18 mouse cellular contexts compared by ENCODE assay signal in the genomic region with DNA sequence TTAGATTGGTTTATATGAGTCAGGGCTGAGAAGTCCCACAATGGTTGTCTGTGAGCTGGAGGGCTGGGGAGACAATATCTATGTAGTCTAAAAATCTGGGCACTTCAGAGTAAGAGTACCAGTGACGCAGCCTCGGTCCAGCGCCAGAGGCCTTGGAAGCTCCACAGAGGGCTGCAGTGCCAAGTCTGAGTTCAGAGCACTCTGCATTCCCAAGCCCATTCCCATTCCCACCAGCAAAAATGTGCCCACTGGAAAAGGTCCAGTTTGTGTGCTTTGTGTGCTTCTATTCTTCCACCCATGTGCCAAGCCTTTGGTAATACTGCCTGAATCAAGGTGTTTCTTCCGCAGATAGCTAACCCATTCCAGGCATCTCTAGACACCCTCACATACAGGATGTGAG. TPM values are rescaled to one million over a fixed set of nuclear protein-coding genes. Genes with fewer than 3 reads are reported as not detected.
DNase-seq lines count a peak whose midpoint lies in the region; ATAC-seq and TF ChIP-seq lines count a peak whose summit lies in the region.
"Had no signal": no experiment of that assay in that cellular context is flagged by ENCODE, and none has a peak within 500 bp of the region (broad histone marks: within the 10 kb centered on the region; RNA-seq: fewer than 3 reads in every experiment).

No protein-coding gene starts in this region.

- no peak for TF ChIP-seq CTCF in brain, embryonic 14.5 days (IDR thresholded peaks at IDR 0.05; ENCODE audit: borderline replicate concordance, extremely low read depth, insufficient read depth, insufficient read length)

- peak; percentile 40 for DNase-seq in forebrain, embryonic 14.5 days (ENCODE audit: low spot score)
- DNase-seq in heart, postnatal 4 days: peak; percentile 60
- peak; percentile 19 for DNase-seq in lung, postnatal 36 days
- DNase-seq in lung, postnatal 25 days (ENCODE audit: low spot score): no peak
- peak; percentile 47 for DNase-seq in brain, embryonic 14.5 days (ENCODE audit: low read depth)
- DNase-seq in natural killer cell, adult 2 months (ENCODE audit: low spot score in 2 of 2): no peak
- DNase-seq: kidney, adult 2 months; kidney, postnatal 4 days; spleen, adult 18-20 months; thymus, postnatal 36 days had no signal

- H3K36me3 ChIP-seq in forebrain, embryonic 14.5 days (ENCODE audit: control insufficient read depth, insufficient read depth, low read length): no peaks in the 10 kb centered on the region; the same call in 1 of the 2 replicates
- H3K36me3 ChIP-seq in forebrain, embryonic 15.5 days: no peaks in the 10 kb centered on the region
- H3K36me3 ChIP-seq in heart, embryonic 11.5 days (ENCODE audit: control insufficient read depth, insufficient read depth, low read length): no peaks in the 10 kb centered on the region

- no peaks in the 10 kb centered on the region; the same call in 1 of the 2 replicates for H3K4me1 ChIP-seq in forebrain, embryonic 14.5 days (ENCODE audit: control insufficient read depth, insufficient read depth, low read length)
- peaks cover 37% of the 10 kb centered on the region for H3K4me1 ChIP-seq in forebrain, embryonic 15.5 days
- H3K4me1 ChIP-seq in heart, embryonic 11.5 days (ENCODE audit: control insufficient read depth, insufficient read depth, low read length): no peaks in the 10 kb centered on the region

- H3K4me2 ChIP-seq in forebrain, embryonic 14.5 days (ENCODE audit: low read length): no peak overlapping the region
- H3K4me2 ChIP-seq in forebrain, embryonic 15.5 days (replicated peaks): no peak overlapping the region
- H3K4me2 ChIP-seq in heart, embryonic 11.5 days: no peak overlapping the region
- H3K4me2 ChIP-seq: hindbrain, embryonic 14.5 days; liver, embryonic 11.5 days; midbrain, embryonic 11.5 days had no signal

- no peak overlapping the region for H3K4me3 ChIP-seq in forebrain, embryonic 14.5 days (ENCODE audit: low read depth, low read length)
- H3K4me3 ChIP-seq in forebrain, embryonic 15.5 days: no peak overlapping the region
- H3K4me3 ChIP-seq in heart, embryonic 11.5 days (ENCODE audit: low read depth, low read length): no peak overlapping the region

- H3K9me3 ChIP-seq in forebrain, embryonic 14.5 days (replicated peaks; ENCODE audit: control insufficient read depth, low read length): no peaks in the 10 kb centered on the region
- H3K9me3 ChIP-seq in forebrain, embryonic 15.5 days: no peaks in the 10 kb centered on the region
- H3K9me3 ChIP-seq in heart, embryonic 11.5 days (replicated peaks; ENCODE audit: control insufficient read depth, low read length): no peaks in the 10 kb centered on the region
- H3K9me3 ChIP-seq: G1E had no signal

- 93% methylated on average over 4 of the region's 4 CpGs for WGBS in forebrain, embryonic 14.5 days
- 72% methylated on average over 4 of the region's 4 CpGs for WGBS in forebrain, embryonic 15.5 days
- WGBS in heart, embryonic 11.5 days (ENCODE audit: insufficient replicate concordance): 93% methylated on average over 4 of the region's 4 CpGs

- TF ChIP-seq POLR2A in brain, embryonic 14.5 days (IDR thresholded peaks at IDR 0.05; ENCODE audit: borderline replicate concordance, extremely low read depth, insufficient read depth, insufficient read length, poor library complexity, severe bottlenecking): no peak

- no peak for ATAC-seq in forebrain, embryonic 14.5 days
- no peak for ATAC-seq in forebrain, embryonic 15.5 days (replicated peaks)
- no peak for ATAC-seq in heart, embryonic 11.5 days (replicated peaks; ENCODE audit: insufficient number of reproducible peaks, low FRiP score, low TSS enrichment)
- ATAC-seq: lung, postnatal 0 days had no signal

- H3K27ac ChIP-seq in forebrain, embryonic 14.5 days (ENCODE audit: low read depth, low read length): no peak overlapping the region
- no peak overlapping the region for H3K27ac ChIP-seq in forebrain, embryonic 15.5 days (replicated peaks)
- no peak overlapping the region for H3K27ac ChIP-seq in heart, embryonic 11.5 days (ENCODE audit: low read depth, low read length)
- H3K27ac ChIP-seq: hindbrain, embryonic 14.5 days; stomach, postnatal 0 days had no signal

- H3K27me3 ChIP-seq in forebrain, embryonic 14.5 days (replicated peaks; ENCODE audit: control insufficient read depth, insufficient read depth, low read length): no peaks in the 10 kb centered on the region
- H3K27me3 ChIP-seq in forebrain, embryonic 15.5 days: no peaks in the 10 kb centered on the region
- no peaks in the 10 kb centered on the region for H3K27me3 ChIP-seq in heart, embryonic 11.5 days (ENCODE audit: control insufficient read depth, insufficient read depth, low read length)

- no peak overlapping the region for H3K9ac ChIP-seq in forebrain, embryonic 14.5 days (ENCODE audit: low read length)
- no peak overlapping the region for H3K9ac ChIP-seq in forebrain, embryonic 15.5 days (replicated peaks)
- no peak overlapping the region for H3K9ac ChIP-seq in heart, embryonic 11.5 days (ENCODE audit: low read depth, low read length)
- H3K9ac ChIP-seq: hindbrain, embryonic 14.5 days had no signal

RNA-seq across cellular contexts. Expression of a gene that starts 49.0 kb away (rescaled TPM):
- 71.6 and 108 TPM in 2 replicates for polyA plus RNA-seq in forebrain, embryonic 14.5 days (2014; fragmentation: Nextera tagmentation; extraction: Ambion mirVana)
- 131 and 137 TPM in 2 replicates for polyA plus RNA-seq in forebrain, embryonic 15.5 days (2015; fragmentation: Nextera tagmentation; extraction: Ambion mirVana)
- 100 to 1,000 TPM; 340 to 344 TPM for total RNA-seq in heart, postnatal 4 days (2021)
- 87.3 and 90.0 TPM in 2 replicates for polyA plus RNA-seq in heart, embryonic 11.5 days (2014; fragmentation: Nextera tagmentation; extraction: Ambion mirVana)
- polyA plus RNA-seq in brain, embryonic 14.5 days (2012; rRNA removed): 90.2 and 146 TPM in 2 replicates

Comparison
In these comparisons a context has a peak if more than half of its experiments do, and no peak if none do; other contexts are left out.
1. DNase-seq: peak in forebrain, embryonic 14.5 days (single experiment), heart, postnatal 4 days (single experiment), lung, postnatal 36 days (single experiment) and brain, embryonic 14.5 days (single experiment); none in lung, postnatal 25 days (single experiment) and natural killer cell, adult 2 months (0 of 2).